Mouse (Mus musculus) layer of hippocampus, adult 8-10 months (tissue): ENCODE results near the gene Mrpl51. TPM values are rescaled to one million over a fixed set of nuclear protein-coding genes. Genes with fewer than 3 reads are reported as not detected.
A peak's percentile ranks its signal among the peaks of the same experiment; 100 is the strongest.
"Not testable (repeated sequence)": the region's sequence is repeated elsewhere in the genome, so short reads cannot be mapped to it uniquely, and the experiment has no call there.

Source experiments
- DNase-seq, 2 experiments: peaks; one replicate each; pipeline ENCODE4 v3.0.0; 2022; ENCODE audit warnings: low spot score in 2 of 2
- total RNA-seq, 4 experiments: library from RNA; stranded (reverse); gene quantifications; 2 replicates each; pipeline ENCODE4 v1.2.4; 2022

The Mrpl51 gene
- total RNA-seq, 4 experiments from 2014 or later: 63.7 to 67.8 (median 64.6) TPM

DNA sequence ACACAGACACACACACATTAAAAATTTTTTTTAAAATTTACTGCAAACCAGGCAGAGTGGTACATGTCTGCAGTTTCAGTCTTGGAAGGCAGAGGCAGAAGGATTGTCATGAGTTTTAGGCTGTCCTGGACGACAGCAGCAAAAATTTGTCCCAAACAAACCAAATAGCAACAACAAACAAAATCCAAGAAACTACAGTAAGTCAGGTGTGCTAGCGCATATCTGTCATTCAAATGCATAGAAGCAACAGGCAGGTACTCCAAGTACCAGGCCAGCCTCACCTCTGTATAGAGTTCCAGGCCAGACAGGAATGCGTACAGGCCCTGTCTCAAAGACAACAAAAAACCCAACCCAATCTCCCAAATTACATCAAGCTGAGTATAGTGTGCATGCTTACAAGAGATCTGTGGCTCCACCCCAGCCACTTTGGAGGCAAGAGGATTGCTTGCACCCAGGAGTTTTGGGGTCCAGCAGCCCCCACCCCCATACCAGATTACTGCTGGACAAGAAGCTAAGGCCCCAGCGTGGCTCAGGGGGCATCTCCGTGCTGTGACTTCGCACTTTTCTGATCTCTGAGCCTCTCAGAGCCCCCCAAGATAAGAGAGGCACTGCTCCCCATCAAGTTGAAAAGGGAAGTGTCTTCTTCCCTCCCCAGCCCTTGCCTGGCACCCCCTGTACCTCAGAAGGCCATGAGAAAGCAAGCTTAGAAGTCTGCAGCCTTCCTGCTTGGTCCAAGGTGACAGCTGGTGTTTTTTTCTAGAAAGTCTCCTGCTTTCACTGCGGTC is 31.6 kb upstream of the Mrpl51 start:
- no peak for DNase-seq

DNA sequence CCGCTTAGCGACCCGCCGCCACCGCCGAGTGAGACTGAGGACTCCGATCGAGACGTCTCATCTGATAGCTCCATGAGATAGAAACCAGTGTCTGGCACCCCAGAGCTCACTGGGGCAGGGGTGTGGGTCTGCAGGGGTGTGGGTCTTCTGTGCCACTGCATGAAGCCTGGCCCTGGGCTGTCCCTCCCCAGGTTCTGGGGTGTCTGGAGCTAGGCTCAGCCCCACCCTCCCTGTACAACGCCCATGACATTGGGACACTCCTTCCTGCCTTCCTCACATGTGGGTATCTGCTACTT is 31.1 kb upstream of the Mrpl51 start:
- DNase-seq: no peak

DNA sequence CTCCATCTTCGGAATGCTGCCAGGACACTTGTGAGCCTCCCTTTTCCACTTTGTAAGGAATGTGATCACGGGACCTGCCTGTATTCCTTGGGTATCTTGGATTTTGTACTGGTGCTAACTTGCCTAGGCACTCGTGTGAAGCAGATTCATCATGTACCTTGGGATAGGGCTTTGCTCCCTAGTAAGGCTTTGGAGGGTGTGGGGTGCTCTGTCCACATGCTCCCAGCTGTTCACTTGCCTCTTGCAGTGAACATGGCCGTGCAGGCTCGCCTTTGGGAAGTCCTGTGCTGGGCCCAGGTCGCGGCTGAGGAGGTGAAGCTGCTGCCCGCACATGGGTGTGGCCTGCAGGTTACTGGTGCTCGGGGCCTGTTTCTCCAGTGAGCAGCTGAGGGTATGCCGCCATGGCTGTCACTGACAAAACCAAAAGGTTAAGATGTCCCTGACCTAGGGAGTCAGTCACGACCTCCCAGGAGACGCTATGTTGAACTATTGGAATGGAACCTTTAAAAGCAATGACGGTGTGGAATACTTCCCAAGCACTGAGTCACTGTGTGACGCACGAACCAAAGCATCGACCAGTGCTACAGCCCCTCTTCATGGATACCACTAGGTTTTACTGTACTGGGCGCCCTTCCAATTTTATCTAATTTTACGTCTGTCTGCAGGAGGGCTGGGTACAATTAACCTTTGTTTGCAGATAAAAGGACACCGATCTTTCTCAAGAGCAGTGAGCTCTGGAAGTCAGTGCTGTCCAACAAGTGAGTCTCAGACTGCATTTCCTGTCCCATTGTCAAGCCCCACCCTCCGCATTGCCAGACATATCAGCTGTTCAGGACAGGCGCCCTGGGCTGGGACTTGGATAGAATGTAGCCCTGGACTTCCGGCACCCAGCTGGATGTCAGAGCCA is 30.5 kb upstream of the Mrpl51 start:
- DNase-seq: peak in 1 of 2 experiments; percentile 55

DNA sequence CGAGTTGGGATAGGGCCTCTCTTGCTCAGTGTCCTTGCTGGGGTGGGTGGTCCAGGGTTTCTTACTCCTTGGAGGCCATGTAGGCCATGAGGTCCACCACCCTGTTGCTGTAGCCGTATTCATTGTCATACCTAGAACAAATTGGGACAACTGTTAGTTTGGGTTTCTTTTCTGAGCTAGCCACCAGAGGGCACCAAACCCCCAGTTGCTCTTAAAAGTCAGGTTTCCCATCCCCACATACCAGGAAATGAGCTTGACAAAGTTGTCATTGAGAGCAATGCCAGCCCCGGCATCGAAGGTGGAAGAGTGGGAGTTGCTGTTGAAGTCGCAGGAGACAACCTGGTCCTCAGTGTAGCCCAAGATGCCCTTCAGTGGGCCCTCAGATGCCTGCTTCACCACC is 29.6 kb upstream of the Mrpl51 start:
- peak in 1 of 2 experiments; percentile 69 for DNase-seq

DNA sequence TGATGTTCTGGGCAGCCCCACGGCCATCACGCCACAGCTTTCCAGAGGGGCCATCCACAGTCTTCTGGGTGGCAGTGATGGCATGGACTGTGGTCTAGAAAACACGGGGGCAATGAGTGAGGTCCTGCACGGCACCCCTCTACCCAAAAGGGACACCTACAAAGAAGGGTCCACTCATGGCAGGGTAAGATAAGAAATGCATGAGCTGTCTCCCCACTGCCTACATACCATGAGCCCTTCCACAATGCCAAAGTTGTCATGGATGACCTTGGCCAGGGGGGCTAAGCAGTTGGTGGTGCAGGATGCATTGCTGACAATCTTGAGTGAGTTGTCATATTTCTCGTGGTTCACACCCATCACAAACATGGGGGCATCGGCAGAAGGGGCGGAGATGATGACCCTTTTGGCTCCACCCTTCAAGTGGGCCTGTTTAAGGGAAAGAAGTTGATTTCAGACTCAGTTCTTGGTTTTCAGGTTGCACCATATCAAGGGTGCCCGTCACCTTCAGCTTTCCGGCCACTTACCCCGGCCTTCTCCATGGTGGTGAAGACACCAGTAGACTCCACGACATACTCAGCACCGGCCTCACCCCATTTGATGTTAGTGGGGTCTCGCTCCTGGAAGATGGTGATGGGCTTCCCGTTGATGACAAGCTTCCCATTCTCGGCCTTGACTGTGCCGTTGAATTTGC is 28.8 kb upstream of the Mrpl51 start:
- DNase-seq: not testable (repeated sequence)

DNA sequence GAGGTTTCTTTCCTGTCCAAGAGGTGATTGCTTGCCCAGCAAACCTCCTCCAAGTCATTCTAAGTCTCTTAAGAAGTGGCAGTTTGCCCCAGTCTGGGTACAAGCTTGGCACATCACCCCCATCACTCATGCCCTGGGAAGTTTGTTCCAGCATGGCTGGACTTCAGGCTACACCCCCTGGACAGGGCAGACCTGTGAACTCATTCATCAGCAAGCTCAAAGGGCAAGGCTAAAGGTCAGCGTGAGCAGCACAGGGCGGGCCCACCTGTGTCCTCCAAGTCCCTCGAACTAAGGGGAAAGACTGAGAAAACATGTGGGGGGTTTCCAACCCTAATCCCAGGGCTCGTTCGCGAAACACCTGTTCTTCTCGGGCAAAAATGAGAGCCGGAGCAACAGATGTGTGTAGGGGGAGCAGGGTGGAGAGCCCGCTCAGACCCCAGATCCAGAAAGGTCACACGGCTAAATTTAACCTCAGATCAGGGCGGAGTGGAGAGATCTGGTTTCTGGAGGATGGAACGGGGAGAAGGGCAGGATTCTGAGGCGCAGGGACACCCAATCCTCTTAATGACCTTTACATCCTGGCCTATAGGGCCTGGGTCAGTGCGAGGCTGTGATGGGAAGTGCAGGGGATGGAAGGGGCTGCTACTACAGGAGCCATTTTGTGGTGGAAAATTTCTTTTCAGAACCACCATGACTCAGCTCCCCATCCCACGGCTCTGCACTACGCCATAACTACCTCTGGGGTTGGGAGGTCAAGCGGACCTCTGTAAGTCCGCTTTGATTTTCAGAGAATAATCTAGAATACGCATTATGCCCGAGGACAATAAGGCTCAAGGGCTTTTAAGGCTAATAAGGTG is 27.6 kb upstream of the Mrpl51 start:
- peak in 1 of 2 experiments; percentile 79 for DNase-seq

DNA sequence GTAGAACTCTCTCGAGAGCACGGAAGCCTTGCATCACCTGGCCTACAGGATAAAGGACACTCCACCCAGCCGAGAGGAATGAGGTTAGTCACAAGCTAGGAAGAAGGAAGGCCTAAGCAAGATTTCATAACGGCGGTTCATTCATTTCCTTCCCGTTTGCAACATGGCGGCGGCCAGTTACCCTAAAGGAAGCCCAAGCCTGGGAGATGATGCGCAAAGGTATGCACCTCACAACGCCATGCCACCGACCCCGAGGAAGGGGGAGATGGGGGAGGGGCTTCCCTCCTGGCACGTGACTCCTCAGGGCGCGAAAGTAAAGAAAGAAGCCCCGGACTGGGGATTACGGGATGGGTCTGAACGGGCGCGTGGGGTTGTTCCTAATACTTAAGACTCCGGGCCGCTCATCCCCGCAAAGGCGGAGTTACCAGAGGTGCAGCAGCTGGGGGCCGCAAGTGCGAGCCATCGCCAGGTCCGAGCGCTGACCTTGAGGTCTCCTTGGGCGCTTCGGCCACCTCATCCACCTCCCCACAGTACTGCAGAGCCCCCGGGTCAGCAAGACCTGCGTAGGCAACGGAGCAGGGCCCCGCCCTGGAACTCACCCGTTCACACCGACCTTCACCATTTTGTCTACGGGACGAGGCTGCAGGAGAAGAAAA is 26.8 kb upstream of the Mrpl51 start:
- DNase-seq: no peak

DNA sequence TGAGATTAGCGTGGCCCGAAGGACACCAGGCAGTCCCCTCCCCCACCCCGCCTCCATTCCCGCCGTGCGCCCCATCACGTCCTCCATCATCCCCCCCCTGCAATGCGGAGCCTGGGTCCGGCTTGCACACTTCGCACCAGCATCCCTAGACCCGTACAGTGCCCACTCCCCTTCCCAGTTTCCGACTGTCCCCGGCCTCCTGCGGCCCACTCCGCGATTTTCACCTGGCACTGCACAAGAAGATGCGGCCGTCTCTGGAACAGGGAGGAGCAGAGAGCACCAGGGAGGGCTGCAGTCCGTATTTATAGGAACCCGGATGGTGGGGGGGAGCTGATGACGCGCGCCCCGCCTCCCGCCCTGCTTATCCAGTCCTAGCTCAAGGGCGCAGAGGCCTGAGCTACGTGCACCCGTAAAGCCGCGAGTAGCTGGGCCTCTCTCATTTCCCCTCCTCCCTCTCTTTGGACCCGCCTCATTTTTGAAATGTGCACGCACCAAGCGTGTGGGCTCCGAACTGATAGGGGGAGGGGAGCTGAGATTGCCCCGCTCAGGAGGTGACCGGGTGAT is 26.2 kb upstream of the Mrpl51 start:
- DNase-seq: peak; percentile 97 to 98

DNA sequence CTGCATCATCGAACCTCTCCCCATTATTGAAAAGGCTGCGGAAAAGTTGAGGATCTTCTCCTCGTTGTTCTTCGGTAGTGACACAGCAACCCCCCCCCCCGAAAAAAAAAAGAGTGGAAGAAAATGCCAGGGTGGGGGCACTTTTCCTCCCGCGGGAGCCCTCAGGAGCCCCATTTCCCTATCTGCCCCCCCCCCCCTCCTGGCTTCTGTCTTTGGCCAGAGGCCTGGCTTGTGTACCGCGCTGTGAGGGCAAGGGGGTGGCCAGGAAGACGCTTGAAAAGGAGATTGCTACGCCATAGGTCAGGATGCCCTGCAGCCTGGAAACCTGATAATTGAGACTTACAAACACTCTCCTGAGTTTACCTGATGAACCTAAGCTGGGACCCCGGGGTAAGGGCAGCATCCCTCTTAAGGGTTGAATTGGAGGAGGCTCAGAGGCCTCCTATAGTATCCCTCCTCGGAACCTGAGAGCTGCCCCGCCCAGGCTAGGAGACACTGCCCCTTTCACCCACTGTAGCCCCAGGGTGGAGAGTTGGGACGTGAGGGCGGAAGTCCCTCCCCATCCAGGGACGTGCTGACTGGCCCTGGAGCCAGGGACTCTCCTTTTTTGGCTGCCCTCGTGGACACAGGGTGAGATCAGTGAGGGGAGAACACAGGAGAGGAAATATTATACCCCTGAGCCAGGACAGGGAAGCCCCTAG is 25.4 kb upstream of the Mrpl51 start, which contains the start of gene Gapdh:
Gene Gapdh (minus strand): TSS at position 417 of the 701 bp plus-strand sequence.
- no peak for DNase-seq

DNA sequence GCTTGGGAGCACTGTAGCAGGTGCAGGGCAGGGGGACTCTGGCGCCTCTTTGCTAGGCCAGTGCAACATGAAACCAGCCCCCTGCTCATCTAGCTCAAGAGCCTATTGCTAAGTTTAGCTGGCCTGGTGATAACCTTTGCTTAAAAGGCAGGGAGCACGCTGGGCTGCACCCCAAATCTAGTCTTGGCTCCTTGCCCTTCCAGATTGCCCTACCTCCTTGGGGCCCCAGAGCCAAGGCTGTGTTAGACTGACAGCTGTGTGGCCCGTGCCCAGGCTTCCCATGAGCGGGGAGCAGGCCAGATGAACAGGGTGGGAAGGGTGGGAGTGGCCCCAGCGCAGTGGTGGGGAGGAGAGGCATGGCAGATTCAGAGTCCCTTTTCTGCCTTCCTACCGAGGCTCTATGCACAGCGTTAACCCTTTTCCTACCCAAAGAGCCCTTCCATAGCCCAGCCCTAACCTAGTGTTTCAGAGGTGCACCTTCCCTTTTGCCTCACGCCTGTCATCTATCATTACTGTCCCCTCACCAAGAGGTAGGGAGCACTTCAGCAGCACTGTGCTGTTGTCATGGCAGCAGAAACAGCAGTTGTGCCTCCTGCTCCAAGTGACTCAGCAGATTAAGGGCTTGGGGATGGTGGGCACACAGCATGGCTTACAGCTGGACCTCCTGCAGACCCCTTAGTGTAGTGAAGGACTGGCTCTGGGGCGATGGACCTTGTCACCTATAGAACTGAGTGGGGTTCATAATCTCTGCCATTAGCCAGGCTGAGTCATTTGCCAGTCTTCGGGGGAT is 24.5 kb upstream of the Mrpl51 start:
- DNase-seq: no peak

DNA sequence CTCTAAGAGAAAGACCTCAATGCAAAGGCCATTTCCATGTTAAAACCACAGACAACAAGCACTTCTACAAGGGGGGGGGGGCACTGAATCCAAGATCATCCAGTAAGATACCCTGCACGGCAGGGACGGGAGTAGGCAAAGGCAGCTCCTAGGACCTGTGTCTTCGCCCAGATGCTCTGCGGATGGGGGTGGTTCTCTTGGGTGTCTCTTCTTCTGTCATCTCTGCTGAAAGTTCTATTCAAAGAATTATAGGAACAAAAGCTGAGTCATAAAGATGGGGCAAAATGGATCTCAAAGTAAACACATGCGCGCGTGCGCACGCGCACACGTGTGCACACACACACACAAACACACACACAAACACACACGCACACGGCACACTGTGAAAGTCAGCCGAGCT is 23.5 kb upstream of the Mrpl51 start:
- no peak for DNase-seq

DNA sequence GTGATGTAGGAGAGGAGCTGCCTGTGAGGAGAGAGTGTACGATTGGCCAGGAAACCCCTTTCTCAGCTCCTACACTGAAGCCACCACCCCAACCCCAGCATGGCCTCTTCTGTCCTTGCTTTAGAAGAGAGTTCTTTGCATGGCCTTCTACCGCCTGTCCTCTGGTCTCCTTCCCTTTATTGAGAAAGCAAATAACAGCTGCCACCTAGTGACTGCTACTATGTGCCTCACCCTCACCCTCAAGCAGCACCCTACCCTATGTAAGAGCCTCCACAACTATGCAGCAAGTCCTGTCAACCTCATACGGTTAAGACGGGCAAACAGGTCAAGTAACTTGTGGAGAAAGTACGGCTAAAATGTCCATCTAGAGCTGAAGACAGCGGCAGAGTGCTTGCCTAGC is 21.4 kb upstream of the Mrpl51 start:
- DNase-seq: no peak

DNA sequence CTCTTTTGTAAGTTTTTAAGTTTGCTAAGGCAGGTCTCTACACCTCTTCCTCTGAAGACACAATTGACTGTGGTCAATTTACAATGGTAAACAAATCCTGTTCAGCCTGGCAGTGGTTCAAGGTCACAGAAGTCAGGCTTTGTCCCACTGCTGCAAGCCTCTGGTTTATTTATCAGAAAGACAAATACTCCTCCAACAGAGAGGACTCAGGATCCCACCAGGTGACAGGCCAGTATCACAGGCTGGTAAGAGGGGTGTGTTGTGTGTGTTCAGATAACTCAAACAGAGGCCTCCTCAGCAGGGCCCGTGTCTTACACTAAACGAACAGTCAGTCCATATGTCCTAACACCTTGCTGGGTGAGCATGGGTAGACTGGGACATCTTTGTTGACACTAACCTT is 19.1 kb upstream of the Mrpl51 start:
- no peak for DNase-seq

DNA sequence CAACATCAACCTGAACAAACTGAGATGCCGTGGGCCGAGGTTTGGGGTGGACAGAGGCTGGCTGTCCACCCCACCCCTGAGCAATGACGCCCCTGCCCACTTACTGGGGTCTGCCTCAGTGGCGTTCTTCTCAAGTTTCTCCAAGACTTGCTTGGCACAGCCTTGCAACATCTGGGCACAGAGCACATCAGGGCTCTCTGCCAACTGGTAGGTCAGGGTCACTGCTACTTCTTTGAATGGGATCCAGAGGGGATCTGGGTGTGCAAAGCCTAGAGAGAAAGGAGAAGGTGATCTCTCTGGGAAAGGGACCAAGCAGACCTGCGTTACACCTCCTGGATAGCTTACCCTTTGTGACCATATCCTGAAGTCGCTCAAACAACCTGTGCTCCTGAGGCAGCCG is 18.3 kb upstream of the Mrpl51 start:
- DNase-seq: no peak

DNA sequence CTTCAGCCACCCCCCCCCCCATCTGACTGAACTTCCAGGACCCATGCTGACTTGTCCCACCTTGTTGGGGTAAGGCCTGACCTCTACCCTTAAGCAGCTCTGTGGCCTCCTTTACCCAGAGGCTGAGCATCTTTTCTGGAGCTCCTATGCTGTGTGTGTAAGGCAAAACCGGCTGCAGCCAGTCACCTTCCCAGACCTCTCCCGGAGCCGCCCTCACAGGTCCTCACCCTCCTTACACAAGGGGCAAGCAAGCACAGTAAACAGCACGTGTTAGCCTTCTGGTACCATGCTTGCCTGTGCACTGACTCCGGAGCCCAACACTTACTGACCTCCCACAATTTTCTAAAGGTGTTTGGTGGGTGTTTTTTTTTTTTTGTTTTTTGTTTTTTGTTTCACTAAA is 16.1 kb upstream of the Mrpl51 start:
- DNase-seq: no peak

DNA sequence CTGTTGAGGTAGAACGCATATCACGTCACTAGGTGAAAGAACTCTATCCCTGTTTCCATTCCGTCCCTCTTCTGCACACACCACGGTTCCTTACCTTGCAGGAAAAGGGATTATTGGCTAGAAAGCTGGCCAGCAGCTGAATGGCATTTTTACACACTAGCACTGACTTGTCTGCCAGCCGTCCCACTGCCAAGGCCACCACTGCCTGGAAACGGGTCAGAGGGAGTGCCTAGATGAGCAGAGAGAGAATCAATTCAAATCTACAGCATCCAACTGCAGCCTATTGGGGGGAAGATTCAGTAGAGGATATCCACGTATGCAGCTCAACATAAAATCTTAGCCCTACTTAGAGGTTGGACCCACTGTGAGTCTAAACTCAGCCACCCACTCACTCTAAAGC is 12.0 kb upstream of the Mrpl51 start:
- no peak for DNase-seq

DNA sequence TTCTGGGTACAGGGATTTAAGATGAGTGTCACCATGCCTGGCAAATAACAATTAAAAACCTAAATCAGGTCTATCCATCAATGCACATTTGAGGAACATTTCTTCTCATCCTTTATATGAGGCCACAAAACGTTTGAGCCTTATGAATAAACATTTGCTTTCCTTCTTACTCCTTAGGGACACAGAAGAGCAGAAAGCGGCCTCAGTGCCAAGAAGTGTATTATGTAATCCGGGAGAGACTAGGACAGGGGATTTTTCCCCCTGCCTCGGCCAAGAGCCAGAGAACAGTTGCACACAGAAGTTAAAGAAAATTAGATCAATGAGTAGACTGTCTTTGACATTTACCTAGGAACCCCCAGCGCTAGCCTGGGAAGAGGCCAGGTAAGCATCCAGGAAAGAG is 9.5 kb upstream of the Mrpl51 start:
- DNase-seq: peak in 1 of 2 experiments; percentile 15

DNA sequence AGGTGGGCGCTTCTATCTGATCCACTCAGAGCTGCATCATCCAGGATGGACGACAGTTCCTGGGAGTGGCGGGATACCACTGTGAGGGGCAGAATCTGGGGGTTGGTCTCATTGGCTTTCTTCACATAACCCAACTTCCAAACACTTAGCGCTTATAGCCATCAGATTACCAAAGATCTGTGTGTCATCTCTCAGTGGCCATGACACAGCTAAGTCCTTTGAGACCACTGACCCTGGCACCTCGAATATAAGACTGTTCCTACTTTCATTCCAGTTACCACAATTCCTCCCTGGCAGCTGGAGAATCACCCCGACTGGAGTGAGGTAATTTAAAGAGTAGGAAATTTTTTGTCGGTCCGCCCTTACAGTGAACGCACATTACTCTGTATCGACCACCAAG is 5.4 kb upstream of the Mrpl51 start:
- DNase-seq: no peak

DNA sequence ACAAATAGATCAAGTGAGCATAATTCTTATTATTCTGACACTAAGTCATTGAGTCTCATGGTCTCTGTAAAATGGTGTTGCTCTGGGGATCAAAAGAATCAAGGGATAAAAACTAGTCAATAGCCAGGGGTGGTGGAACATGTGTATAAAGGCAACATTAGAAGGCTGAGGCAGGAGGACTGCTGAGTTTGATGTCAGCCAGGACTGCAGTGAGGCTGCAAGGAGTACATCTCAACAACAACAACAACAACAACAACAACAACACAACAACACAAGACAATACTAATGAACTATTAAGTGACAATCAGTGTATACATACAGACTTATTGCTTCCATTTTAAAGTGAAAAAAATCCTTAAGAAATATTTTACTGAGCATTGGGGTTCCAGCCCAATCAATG is 785 bp upstream of the Mrpl51 start:
- DNase-seq: no peak
